Mouse (Mus musculus): ENCODE results near the gene Olfr126. TPM values are rescaled to one million over a fixed set of nuclear protein-coding genes. Genes with fewer than 3 reads are reported as not detected.

The Olfr126 gene
- not detected for total RNA-seq (2021)
- long read RNA-seq, experiment 1, result 0 reads
- long read RNA-seq, experiment 2, result 0 reads

- DNase-seq (ENCODE audit: low spot score in 2 of 2), result no peak
Observed at GRCm38 (mm10) chr17:37847183-37847582, at the start of gene Olfr126. Gene Olfr126 (plus strand): TSS chr17:37847483.

GRCm38 (mm10) chr17:37799588-37799987, 47.7 kb upstream of the Olfr126 start, which contains the start of gene Olfr124:
Gene Olfr124 (plus strand): TSS chr17:37799888.
- no peak for DNase-seq (ENCODE audit: low spot score in 2 of 2)

GRCm38 (mm10) chr17:37832649-37833048, 14.6 kb upstream of the Olfr126 start, which contains the start of gene Olfr125:
Gene Olfr125 (plus strand): TSS chr17:37832949.
- no peak for DNase-seq (ENCODE audit: low spot score in 2 of 2)

- DNase-seq (ENCODE audit: low spot score in 2 of 2), result no peak
Observed at GRCm38 (mm10) chr17:37863901-37864300, 16.6 kb downstream of the Olfr126 start.

- DNase-seq (ENCODE audit: low spot score in 2 of 2), result no peak
Observed at GRCm38 (mm10) chr17:37869676-37870205, 22.5 kb downstream of the Olfr126 start.

- no peak for DNase-seq (ENCODE audit: low spot score in 2 of 2)
Observed at GRCm38 (mm10) chr17:37873830-37874229, 26.5 kb downstream of the Olfr126 start.

GRCm38 (mm10) chr17:37900137-37900536, 52.9 kb downstream of the Olfr126 start, which contains the start of gene Olfr127:
Gene Olfr127 (plus strand): TSS chr17:37900437.
- DNase-seq (ENCODE audit: low spot score in 2 of 2), result no peak

Other genes starting within 250 kb of the Olfr126 start
- gene Olfr115, start 220.4 kb upstream of the Olfr126 start, total RNA-seq (2021), result not detected
- not detected for gene Olfr116, start 220.3 kb upstream of the Olfr126 start, total RNA-seq (2021)
- gene Olfr117, start 183.7 kb upstream of the Olfr126 start, total RNA-seq (2021), result not detected
- gene Olfr118, start 180.5 kb upstream of the Olfr126 start, total RNA-seq (2021), result not detected
- gene Olfr119, start 150.9 kb upstream of the Olfr126 start, total RNA-seq (2021), result not detected
- not detected for gene Olfr120, start 125.7 kb upstream of the Olfr126 start, total RNA-seq (2021)
- not detected for gene Olfr121, start 98.6 kb upstream of the Olfr126 start, total RNA-seq (2021)
- gene Olfr122, start 78.9 kb upstream of the Olfr126 start, total RNA-seq (2021), result not detected
- not detected for gene Olfr123, start 54.0 kb upstream of the Olfr126 start, total RNA-seq (2021)
- not detected for gene Olfr124, start 47.6 kb upstream of the Olfr126 start, total RNA-seq (2021)
- not detected for gene Olfr125, start 14.5 kb upstream of the Olfr126 start, total RNA-seq (2021)
- not detected for gene Olfr127, start 53.0 kb downstream of the Olfr126 start, total RNA-seq (2021)
- gene Olfr128, start 73.1 kb downstream of the Olfr126 start, total RNA-seq (2021), result not detected
- gene Olfr761, start 105.6 kb downstream of the Olfr126 start, total RNA-seq (2021), result not detected
- not detected for gene Olfr129, start 212.6 kb downstream of the Olfr126 start, total RNA-seq (2021)
- not detected for gene Olfr130, start 216.4 kb downstream of the Olfr126 start, total RNA-seq (2021)
- not detected for gene Olfr131, start 241.2 kb downstream of the Olfr126 start, total RNA-seq (2021)